Mouse (Mus musculus): ENCODE results near the gene Myh11.

- no peak for TF ChIP-seq CTCF (IDR thresholded peaks at IDR 0.05; ENCODE audit: low read depth)
- no peak for TF ChIP-seq EP300 (IDR thresholded peaks at IDR 0.05; ENCODE audit: low read depth)
Observed at GRCm38 (mm10) chr16:14303676-14304075, 12.5 kb upstream of the Myh11 start.
